29 mouse cellular contexts compared by ENCODE assay signal in genomic region chr15:82172648-82173047, GRCm38 (mm10). TPM values are rescaled to one million over a fixed set of nuclear protein-coding genes. Genes with fewer than 3 reads are reported as not detected.
DNase-seq lines count a peak whose midpoint lies in the region; ATAC-seq and TF ChIP-seq lines count a peak whose summit lies in the region.
"Had no signal": no experiment of that assay in that cellular context is flagged by ENCODE, and none has a peak within 500 bp of the region (broad histone marks: within the 10 kb centered on the region; RNA-seq: fewer than 3 reads in every experiment).

No protein-coding gene starts in this region.

- no peak for ATAC-seq in hindbrain, embryonic 16.5 days
- no peak for ATAC-seq in hindbrain, embryonic 12.5 days (ENCODE audit: low FRiP score)
- ATAC-seq: forebrain, embryonic 16.5 days; inflammation-experienced regulatory T-cells, adult 6 months; midbrain, embryonic 16.5 days; Patski had no signal

- TF ChIP-seq CTCF in kidney, adult 2 months (conservative IDR thresholded peaks at IDR 0.05; ENCODE audit: insufficient read depth, insufficient read length, low read depth, low read length): no peak

- no peak for TF ChIP-seq POLR2A in kidney, adult 2 months (IDR thresholded peaks at IDR 0.05; ENCODE audit: low read depth, low read length)

- peaks cover 8% of the 10 kb centered on the region for H3K4me1 ChIP-seq in hindbrain, embryonic 16.5 days (ENCODE audit: control insufficient read depth, insufficient read depth, low read depth, low read length)
- H3K4me1 ChIP-seq in hindbrain, embryonic 12.5 days: peaks cover 6% of the 10 kb centered on the region
- peaks cover 11% of the 10 kb centered on the region; the same call in 1 of the 2 replicates for H3K4me1 ChIP-seq in kidney, adult 2 months (ENCODE audit: control insufficient read depth, insufficient read depth, low read length)

- H3K4me3 ChIP-seq in hindbrain, embryonic 16.5 days (ENCODE audit: low read length): no peak overlapping the region
- no peak overlapping the region for H3K4me3 ChIP-seq in hindbrain, embryonic 12.5 days
- no peak overlapping the region for H3K4me3 ChIP-seq in kidney, adult 2 months (ENCODE audit: insufficient read depth, low read depth, low read length)
- H3K4me3 ChIP-seq: forebrain, embryonic 10.5 days; heart, embryonic 15.5 days; limb, embryonic 13.5 days; neural tube, embryonic 15.5 days had no signal

- H3K36me3 ChIP-seq in hindbrain, embryonic 16.5 days (ENCODE audit: control insufficient read depth, insufficient read depth, low read length): peaks cover 51% of the 10 kb centered on the region
- H3K36me3 ChIP-seq in hindbrain, embryonic 12.5 days: peaks cover 76% of the 10 kb centered on the region
- H3K36me3 ChIP-seq in kidney, adult 2 months (ENCODE audit: control insufficient read depth, insufficient read depth, low read length): peaks cover 1% of the 10 kb centered on the region

- 74% methylated on average over 8 of the region's 8 CpGs for WGBS in hindbrain, embryonic 16.5 days
- 85% methylated on average over 8 of the region's 8 CpGs for WGBS in hindbrain, embryonic 12.5 days
- WGBS in kidney, adult 2 months: 71% methylated on average over 8 of the region's 8 CpGs

- no peak overlapping the region for H3K4me2 ChIP-seq in hindbrain, embryonic 16.5 days (ENCODE audit: low read length)
- no peak overlapping the region for H3K4me2 ChIP-seq in hindbrain, embryonic 12.5 days (replicated peaks)
- H3K4me2 ChIP-seq: heart, embryonic 15.5 days; limb, embryonic 13.5 days; neural tube, embryonic 15.5 days had no signal

- H3K27me3 ChIP-seq in hindbrain, embryonic 16.5 days (replicated peaks; ENCODE audit: control insufficient read depth, insufficient read depth, low read length): no peaks in the 10 kb centered on the region
- H3K27me3 ChIP-seq in hindbrain, embryonic 12.5 days: no peaks in the 10 kb centered on the region
- H3K27me3 ChIP-seq in kidney, adult 2 months (replicated peaks; ENCODE audit: control insufficient read depth, insufficient read depth, low read length): no peaks in the 10 kb centered on the region
- H3K27me3 ChIP-seq: CH12.LX; heart, embryonic 15.5 days; limb, embryonic 13.5 days; neural tube, embryonic 15.5 days; Patski had no signal

- DNase-seq in brain, adult 2 months (ENCODE audit: low read depth, low spot score): peak; percentile 75
- peak; percentile 64 for DNase-seq in cerebellum, adult 11 months
- peak; percentile 80 for DNase-seq in cerebellum, adult 9-11 months
- no peak for DNase-seq in kidney, adult 2 months
- DNase-seq in urinary bladder, postnatal 36 days (ENCODE audit: low spot score in 2 of 2): no peak
- DNase-seq in adrenal gland, adult 2 months: no peak
- DNase-seq: gastrocnemius, postnatal 10 days; heart, adult 18-20 months; heart, postnatal 4 days; kidney, adult 18-20 months; kidney, postnatal 14 days; lung, postnatal 4 days; right cerebral cortex, adult 18-20 months; thymus, adult 18-20 months; thymus, postnatal 36 days had no signal

- no peak overlapping the region for H3K9ac ChIP-seq in hindbrain, embryonic 16.5 days (ENCODE audit: low read depth, low read length)
- H3K9ac ChIP-seq in hindbrain, embryonic 12.5 days: no peak overlapping the region
- H3K9ac ChIP-seq: heart, embryonic 15.5 days; limb, embryonic 13.5 days; neural tube, embryonic 15.5 days had no signal

- H3K9me3 ChIP-seq in hindbrain, embryonic 16.5 days (ENCODE audit: control insufficient read depth, low read length): no peaks in the 10 kb centered on the region
- no peaks in the 10 kb centered on the region for H3K9me3 ChIP-seq in hindbrain, embryonic 12.5 days (replicated peaks)
- H3K9me3 ChIP-seq: forebrain, embryonic 10.5 days; G1E; heart, embryonic 15.5 days; limb, embryonic 13.5 days; neural tube, embryonic 15.5 days had no signal

- H3K27ac ChIP-seq in hindbrain, embryonic 16.5 days (ENCODE audit: low read depth, low read length): 0 out of 2 replicates have a peak overlapping the region, but pooled peaks have one; percentile 9
- no peak overlapping the region for H3K27ac ChIP-seq in hindbrain, embryonic 12.5 days
- H3K27ac ChIP-seq in kidney, adult 2 months (ENCODE audit: insufficient read depth, low read depth, low read length): no peak overlapping the region
- H3K27ac ChIP-seq: forebrain, embryonic 10.5 days; heart, embryonic 15.5 days; limb, embryonic 13.5 days had no signal

RNA-seq across cellular contexts. Expression of gene Srebf2, which starts 25.7 kb away (rescaled TPM):
- 179 and 196 TPM in 2 replicates for polyA plus RNA-seq in hindbrain, embryonic 16.5 days (2015; fragmentation: Nextera tagmentation; extraction: Ambion mirVana)
- polyA plus RNA-seq in hindbrain, embryonic 12.5 days (2016; fragmentation: Nextera tagmentation; extraction: Ambion mirVana): 230 and 244 TPM in 2 replicates
- polyA plus RNA-seq in kidney, adult 2 months (2012; rRNA removed): 102 and 118 TPM in 2 replicates
- 100 to 1,000 TPM in 1 of 2 experiments, 10 to 100 TPM in 1; 93.2 to 101 TPM for total RNA-seq in adrenal gland, adult 2 months (2021)
- polyA plus RNA-seq in adrenal gland, adult 2 months (2012; rRNA removed): 232 and 261 TPM in 2 replicates

RNA-seq across cellular contexts. Expression of gene Shisa8, which starts 40.0 kb away (rescaled TPM):
- 3.4 and 4.2 TPM in 2 replicates for polyA plus RNA-seq in hindbrain, embryonic 16.5 days (2015; fragmentation: Nextera tagmentation; extraction: Ambion mirVana)
- 1.6 and 1.7 TPM in 2 replicates for polyA plus RNA-seq in hindbrain, embryonic 12.5 days (2016; fragmentation: Nextera tagmentation; extraction: Ambion mirVana)
- polyA plus RNA-seq in kidney, adult 2 months (2012; rRNA removed): 0.08 and 0.09 TPM in 2 replicates
- under 1 TPM in 1 of 2 experiments, not detected in 1; 0.69 TPM for total RNA-seq in adrenal gland, adult 2 months (2021)
- polyA plus RNA-seq in adrenal gland, adult 2 months (2012; rRNA removed): 1.3 and 2.5 TPM in 2 replicates
- total RNA-seq: gastrocnemius, postnatal 10 days had no signal
- polyA plus RNA-seq: G1E; inflammation-experienced regulatory T-cells, adult 6 months; stomach, embryonic 16.5 days had no signal

RNA-seq across cellular contexts. Expression of gene Ccdc134, which starts 44.9 kb away (rescaled TPM):
- 10.6 and 11.9 TPM in 2 replicates for polyA plus RNA-seq in hindbrain, embryonic 16.5 days (2015; fragmentation: Nextera tagmentation; extraction: Ambion mirVana)
- 17.0 and 17.1 TPM in 2 replicates for polyA plus RNA-seq in hindbrain, embryonic 12.5 days (2016; fragmentation: Nextera tagmentation; extraction: Ambion mirVana)
- polyA plus RNA-seq in kidney, adult 2 months (2012; rRNA removed): 6.9 and 7.5 TPM in 2 replicates
- 1 to 10 TPM; 6.2 to 8.5 TPM for total RNA-seq in adrenal gland, adult 2 months (2021)
- polyA plus RNA-seq in adrenal gland, adult 2 months (2012; rRNA removed): 20.7 and 26.5 TPM in 2 replicates

RNA-seq across cellular contexts. Expression of gene Tnfrsf13c, which starts 51.5 kb away (rescaled TPM):
- polyA plus RNA-seq in hindbrain, embryonic 16.5 days (2015; fragmentation: Nextera tagmentation; extraction: Ambion mirVana): 0.10 and 0.31 TPM in 2 replicates
- polyA plus RNA-seq in hindbrain, embryonic 12.5 days (2016; fragmentation: Nextera tagmentation; extraction: Ambion mirVana): 0.18 and 0.34 TPM in 2 replicates
- polyA plus RNA-seq in kidney, adult 2 months (2012; rRNA removed): 0.24 and 3.5 TPM in 2 replicates
- not detected for total RNA-seq in adrenal gland, adult 2 months (2021)
- polyA plus RNA-seq in adrenal gland, adult 2 months (2012; rRNA removed): 0.08 and 0.15 TPM in 2 replicates
- polyA plus RNA-seq: forebrain, embryonic 10.5 days; heart, embryonic 15.5 days; lung, embryonic 16.5 days had no signal

Comparison
In these comparisons a context has a peak if more than half of its experiments do, and no peak if none do; other contexts are left out.
1. DNase-seq: peak in brain, adult 2 months (single experiment), cerebellum, adult 11 months (single experiment) and cerebellum, adult 9-11 months (single experiment); none in kidney, adult 2 months (single experiment), urinary bladder, postnatal 36 days (0 of 2) and adrenal gland, adult 2 months (single experiment).